Mouse (Mus musculus) adipocyte (in vitro differentiated cells): ENCODE measurements around the gene Galnt7.

Source experiments
- DNase-seq: peaks from one replicate; pipeline ENCODE4 v3.0.0-alpha.2; 2016; ENCODE audit warnings: low spot score

Galnt7 gene

DNA sequence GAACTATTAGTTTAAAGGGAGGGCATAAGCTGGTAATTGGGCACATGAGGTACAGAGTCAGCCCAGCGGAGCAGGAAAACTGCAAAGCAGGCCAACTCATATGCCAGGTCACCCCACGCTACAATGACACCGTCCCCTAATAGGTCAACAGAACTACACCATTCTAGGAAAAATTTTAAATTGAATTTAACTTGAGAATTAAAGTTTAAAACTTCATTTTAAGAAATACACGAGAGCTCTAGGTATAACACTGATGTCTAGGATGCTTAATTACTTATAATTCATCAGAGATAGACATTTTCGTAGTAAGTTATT lies 67.7 kb downstream of the Galnt7 start:
- DNase-seq: no peak

GRCm38 (mm10) chr8:57584416-57585127 lies 68.3 kb downstream of the Galnt7 start:
- DNase-seq: no peak

- DNase-seq: no peak
These were observed 73.0 kb downstream of the Galnt7 start for GRCm38 (mm10) chr8:57579845-57580244.

GRCm38 (mm10) chr8:57577301-57577700 lies 75.5 kb downstream of the Galnt7 start:
- DNase-seq: no peak

DNA sequence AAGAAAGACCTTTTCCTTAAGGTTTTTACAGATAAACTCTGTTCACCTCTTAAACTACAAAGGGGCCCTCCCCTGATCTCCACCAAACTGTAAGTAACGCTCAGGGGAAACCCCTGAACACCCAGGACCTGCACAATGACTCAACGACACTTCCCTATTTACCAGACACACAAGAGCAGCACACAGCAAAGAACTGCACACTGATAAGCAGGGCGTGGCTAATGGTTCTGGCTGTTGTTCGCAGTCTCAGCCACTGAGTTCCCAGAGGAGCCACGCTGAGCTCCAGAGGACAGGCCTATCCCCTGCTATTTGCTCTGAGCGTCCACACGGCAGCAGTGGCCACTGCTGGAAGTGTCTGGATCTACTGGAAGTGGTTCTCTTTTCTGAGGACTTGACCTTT lies 76.6 kb downstream of the Galnt7 start:
- peak; percentile 41 for DNase-seq

DNA sequence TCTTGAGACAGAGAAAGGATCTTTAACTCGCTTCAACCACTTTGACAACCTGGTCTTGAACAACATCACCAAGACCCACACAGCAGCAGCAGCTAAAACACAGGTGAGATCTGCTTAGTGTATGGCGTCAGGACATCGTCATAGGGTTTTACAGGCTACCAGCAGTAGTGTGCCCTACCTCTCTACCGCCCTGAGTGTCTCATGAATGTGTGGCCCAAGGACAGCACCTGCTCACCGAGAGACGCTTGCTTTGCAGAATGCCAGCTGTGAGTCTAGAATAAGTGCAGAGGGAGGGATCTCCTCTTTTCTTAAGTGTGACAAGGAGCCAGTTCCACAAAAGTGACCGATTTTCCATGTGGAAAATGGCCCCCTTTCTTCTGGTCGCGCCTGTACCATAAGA lies 77.5 kb downstream of the Galnt7 start:
- DNase-seq: no peak

GRCm38 (mm10) chr8:57574398-57574797 lies 78.4 kb downstream of the Galnt7 start:
- DNase-seq: peak; percentile 84

DNA sequence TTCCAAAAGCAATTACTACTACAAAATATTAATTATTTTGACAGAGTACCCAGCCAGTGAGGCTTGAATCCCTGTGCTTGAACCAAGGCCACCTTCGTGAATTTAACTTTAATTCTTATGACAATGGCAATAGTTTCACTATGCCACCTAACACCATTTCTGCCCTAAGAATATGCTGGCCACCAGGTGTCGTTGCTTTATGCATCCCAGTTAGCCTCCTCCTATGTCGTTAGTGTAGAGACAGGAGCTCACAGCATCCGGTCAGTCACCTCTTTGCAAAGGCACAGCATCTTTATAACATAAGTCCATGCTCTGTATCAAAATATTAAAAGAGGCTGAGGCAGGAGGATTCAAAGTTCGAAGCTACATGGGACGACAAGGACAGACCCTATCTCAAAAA lies 79.0 kb downstream of the Galnt7 start:
- no peak for DNase-seq

- DNase-seq: no peak
These were observed 82.9 kb downstream of the Galnt7 start for GRCm38 (mm10) chr8:57569886-57570285.

DNA sequence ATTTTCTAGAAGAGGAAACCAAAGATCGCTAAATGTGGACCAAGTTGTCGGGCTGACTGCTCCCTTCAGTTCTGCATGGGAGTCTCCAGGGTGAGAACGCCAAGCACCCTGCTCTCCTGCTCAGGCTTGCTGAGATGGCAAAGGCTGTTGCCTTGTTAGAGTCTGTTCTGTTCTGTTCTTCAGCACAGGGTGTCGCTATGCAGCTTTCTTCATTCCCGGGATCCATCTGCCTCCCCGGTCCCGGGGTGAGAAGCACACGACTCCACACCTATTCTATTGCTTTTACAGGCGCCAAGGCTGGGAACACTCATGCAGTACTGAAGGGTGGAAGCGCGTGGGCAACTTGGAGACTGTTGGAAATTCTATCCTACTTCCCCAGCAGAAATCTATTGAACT lies 83.4 kb downstream of the Galnt7 start:
- DNase-seq: no peak

DNA sequence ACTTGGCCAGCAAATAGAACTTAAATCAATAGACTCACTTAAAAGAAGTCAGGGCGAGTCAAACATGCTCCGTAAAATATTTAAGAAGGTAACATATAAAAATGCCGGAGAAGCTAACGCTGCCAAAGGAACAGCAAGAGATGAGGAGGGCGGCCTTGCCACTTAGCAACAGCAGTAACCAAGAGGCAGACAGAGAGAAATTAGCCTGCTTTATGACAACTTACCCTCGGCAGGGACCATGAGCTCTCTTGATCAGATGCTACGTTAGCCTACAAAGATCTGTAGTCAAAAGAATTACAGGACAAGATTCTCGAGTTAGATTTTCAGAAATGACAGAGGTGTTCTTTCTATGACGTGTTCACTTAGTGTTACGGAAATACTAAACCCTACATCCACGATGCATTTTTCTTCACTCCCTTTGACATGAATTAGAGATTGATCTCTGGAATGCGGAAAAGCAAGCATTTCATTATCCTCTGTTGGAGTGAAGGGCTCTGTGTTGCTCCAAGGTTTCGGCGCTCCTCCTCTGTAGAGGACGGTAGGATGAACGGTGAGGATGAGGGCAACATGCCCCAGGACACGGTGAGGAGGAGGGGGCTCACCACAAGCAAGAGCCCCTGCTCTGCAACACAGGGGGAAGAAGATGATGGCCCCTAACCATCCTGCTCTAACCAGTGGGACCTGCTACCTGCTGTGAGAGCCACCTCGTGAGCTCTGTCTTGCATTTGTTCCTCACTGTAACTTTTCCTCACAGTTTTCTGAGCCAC lies 84.0 kb downstream of the Galnt7 start:
- DNase-seq: no peak

DNA sequence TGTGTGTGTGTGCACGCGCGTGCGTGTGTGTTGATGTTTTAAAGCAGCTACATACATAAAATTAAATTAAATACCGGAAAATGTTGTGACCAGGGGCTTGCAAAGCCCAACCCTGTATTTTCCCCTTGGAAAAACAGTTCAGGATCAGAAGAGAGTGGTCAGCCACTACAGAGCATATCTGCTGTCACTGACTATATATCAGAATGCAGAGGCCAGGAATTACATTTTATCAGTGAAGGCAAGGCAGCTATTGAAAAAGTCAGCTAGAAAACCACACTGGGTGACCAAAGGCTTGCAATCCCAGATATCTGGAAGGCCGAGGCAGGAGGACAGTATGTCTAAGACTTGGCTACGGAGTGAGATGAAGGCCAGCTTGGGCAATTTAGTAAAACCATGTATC lies 84.8 kb downstream of the Galnt7 start:
- no peak for DNase-seq

GRCm38 (mm10) chr8:57565039-57565438 lies 87.8 kb downstream of the Galnt7 start:
- DNase-seq: no peak

- no peak for DNase-seq
These were observed 89.1 kb downstream of the Galnt7 start for GRCm38 (mm10) chr8:57563726-57564125.

DNA sequence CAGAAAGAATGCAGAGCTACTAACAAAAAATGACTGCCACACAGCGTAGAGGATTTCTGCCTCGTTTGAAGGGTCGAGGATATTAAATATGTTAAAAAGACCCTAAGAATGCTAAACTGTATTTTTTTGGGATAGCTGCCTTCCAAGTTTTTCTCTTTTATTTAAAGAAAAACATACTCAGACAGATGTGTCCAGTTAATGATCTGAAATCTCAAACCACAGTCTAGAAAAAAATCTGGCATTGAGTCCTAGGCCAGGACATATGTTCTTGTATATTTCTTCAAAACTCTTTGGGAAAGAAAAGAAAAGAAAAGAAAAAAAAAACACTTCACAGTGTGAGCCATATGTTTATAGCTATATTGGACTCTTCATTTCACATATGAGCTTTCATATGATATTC lies 90.1 kb downstream of the Galnt7 start:
- DNase-seq: no peak

GRCm38 (mm10) chr8:57560926-57561325 lies 91.9 kb downstream of the Galnt7 start:
- no peak for DNase-seq

- no peak for DNase-seq
These were observed 100.5 kb downstream of the Galnt7 start for GRCm38 (mm10) chr8:57552102-57553032.

DNA sequence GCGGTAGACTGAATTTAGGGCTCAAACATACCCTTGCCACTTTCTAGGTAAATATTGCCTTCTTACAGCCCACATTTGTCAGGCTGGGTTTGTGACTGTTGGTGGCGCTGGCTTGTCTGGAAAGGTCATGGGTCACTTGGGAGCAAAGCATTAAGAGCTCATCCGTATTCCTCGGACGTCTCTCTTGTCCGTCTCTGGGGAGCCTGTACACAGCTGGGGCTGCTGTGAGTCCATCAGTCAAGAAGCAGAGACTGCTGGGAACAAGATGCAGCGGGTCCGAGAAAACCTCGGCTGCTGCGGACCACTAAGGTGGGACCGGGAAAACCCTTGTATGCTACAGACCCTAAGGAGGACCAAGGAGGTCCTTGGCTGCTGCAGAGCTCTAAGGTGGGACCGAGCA lies 105.3 kb downstream of the Galnt7 start:
- no peak for DNase-seq

- no peak for DNase-seq
These were observed 106.0 kb downstream of the Galnt7 start for GRCm38 (mm10) chr8:57546834-57547233.

- no peak for DNase-seq
These were observed 106.4 kb downstream of the Galnt7 start for GRCm38 (mm10) chr8:57546401-57546800.

- DNase-seq: no peak
These were observed 111.4 kb downstream of the Galnt7 start for GRCm38 (mm10) chr8:57541405-57541804.

GRCm38 (mm10) chr8:57540951-57541350 lies 111.9 kb downstream of the Galnt7 start:
- no peak for DNase-seq
